Mouse (Mus musculus) CH12.LX (cell line): ENCODE measurements around the gene Oas1d. TPM values are rescaled to one million over a fixed set of nuclear protein-coding genes. Genes with fewer than 3 reads are reported as not detected.

ENCODE experiments used
- DNase-seq: peaks from one replicate; pipeline ENCODE4 v3.0.0-alpha.2; 2013; ENCODE audit errors: extremely low read depth
- H3K27ac ChIP-seq: 2 replicates; pipeline ENCODE4 v1.5.1; 2012; ENCODE audit warnings: low read depth, mild to moderate bottlenecking, control low read depth, moderate library complexity; ENCODE audit not compliant: insufficient read depth
- H3K27me3 ChIP-seq: replicated peaks from 2 replicates; pipeline ENCODE3; 2012; ENCODE audit warnings: inconsistent platforms
- H3K36me3 ChIP-seq, 2 experiments: replicated peaks in 1 of 2; 2 replicates each; pipeline versions ENCODE3 to v1.6.1; 2012; ENCODE audit warnings: inconsistent platforms in 1 of 2, low read length in 1 of 2, mild to moderate bottlenecking in 1 of 2, mixed read lengths in 1 of 2, moderate library complexity in 1 of 2; ENCODE audit not compliant: control insufficient read depth in 1 of 2, insufficient read depth in 1 of 2
- H3K4me1 ChIP-seq, 2 experiments: 2 replicates each; pipeline ENCODE4 v1.6.1; 2012; ENCODE audit warnings: inconsistent platforms in 1 of 2, moderate library complexity in 1 of 2; ENCODE audit not compliant: insufficient read depth in 2 of 2, control insufficient read depth in 1 of 2
- H3K4me2 ChIP-seq: 2 replicates; pipeline ENCODE4 v1.6.1; 2012; ENCODE audit warnings: low read depth, mild to moderate bottlenecking, control low read depth; ENCODE audit not compliant: poor library complexity, insufficient read depth, severe bottlenecking
- H3K4me3 ChIP-seq, 3 experiments: fragments of 150-350 bp in 1 of 3; sonication (generic) in 1 of 3; replicated peaks in 1 of 3; 2 replicates each; pipeline versions ENCODE3 to v1.5.1; 2011 to 2012; ENCODE audit warnings: low read depth in 2 of 3, low read length in 2 of 3, mild to moderate bottlenecking in 2 of 3, moderate library complexity in 2 of 3, control low read depth in 1 of 3, improper control_type of control experiment in 1 of 3, inconsistent platforms in 1 of 3, mixed read lengths in 1 of 3; ENCODE audit not compliant: poor library complexity in 1 of 3
- H3K79me2 ChIP-seq: replicated peaks from 2 replicates; pipeline ENCODE4 v1.6.1; 2012; ENCODE audit warnings: mild to moderate bottlenecking, moderate library complexity; ENCODE audit not compliant: control insufficient read depth, poor library complexity, insufficient read depth, severe bottlenecking; ENCODE audit errors: extremely low read depth
- H3K9ac ChIP-seq: 2 replicates; pipeline ENCODE4 v1.6.1; 2012; ENCODE audit warnings: low read depth, mild to moderate bottlenecking, control low read depth, moderate library complexity; ENCODE audit not compliant: insufficient read depth
- H3K9me3 ChIP-seq: replicated peaks from 2 replicates; pipeline ENCODE3; 2012; ENCODE audit warnings: low read length, inconsistent platforms, mixed read lengths
- CTCF ChIP-seq, 2 experiments: IDR thresholded peaks in 1 of 2; conservative IDR thresholded peaks in 1 of 2; 2 replicates each; pipeline ENCODE4 v1.5.1; 2011 to 2012; ENCODE audit warnings: low read depth in 2 of 2, low read length in 2 of 2, improper control_type of control experiment in 1 of 2, inconsistent platforms in 1 of 2, mild to moderate bottlenecking in 1 of 2, moderate library complexity in 1 of 2
- E2F4 ChIP-seq: IDR thresholded peaks from 2 replicates; pipeline ENCODE4 v1.6.1; 2011; ENCODE audit warnings: low read depth, low read length, improper control_type of control experiment; ENCODE audit not compliant: insufficient replicate concordance
- ELF1 ChIP-seq: IDR thresholded peaks from 2 replicates; pipeline ENCODE4 v1.6.1; 2014; ENCODE audit warnings: low read depth, mild to moderate bottlenecking, inconsistent platforms, low read length, improper control_type of control experiment
- EP300 ChIP-seq: IDR thresholded peaks from 2 replicates; pipeline ENCODE4 v1.6.1; 2011; ENCODE audit warnings: low read length, improper control_type of control experiment
- GABPA ChIP-seq: IDR thresholded peaks from 2 replicates; pipeline ENCODE4 v1.6.1; 2012; ENCODE audit warnings: low read depth, low read length, improper control_type of control experiment, inconsistent platforms; ENCODE audit not compliant: insufficient replicate concordance
- JUND ChIP-seq: conservative IDR thresholded peaks from 2 replicates; pipeline ENCODE4 v1.6.1; 2011; ENCODE audit warnings: low read depth, low read length, improper control_type of control experiment
- MAFK ChIP-seq: IDR thresholded peaks from 2 replicates; pipeline ENCODE4 v1.6.1; 2011; ENCODE audit warnings: low read length, improper control_type of control experiment; ENCODE audit not compliant: insufficient replicate concordance
- MAX ChIP-seq: IDR thresholded peaks from 2 replicates; pipeline ENCODE4 v1.6.1; 2011; ENCODE audit warnings: low read length, improper control_type of control experiment
- MXI1 ChIP-seq: IDR thresholded peaks from 2 replicates; pipeline ENCODE4 v1.6.1; 2011; ENCODE audit warnings: mild to moderate bottlenecking, low read depth, low read length, improper control_type of control experiment
- PAX5 ChIP-seq: IDR thresholded peaks from 2 replicates; pipeline ENCODE4 v1.6.1; 2012; ENCODE audit warnings: low read length, inconsistent platforms, mixed read lengths
- POLR2AphosphoS2 ChIP-seq: IDR thresholded peaks from 2 replicates; pipeline ENCODE4 v1.6.1; 2011; ENCODE audit warnings: low read depth, low read length, improper control_type of control experiment
- RAD21 ChIP-seq: IDR thresholded peaks from 2 replicates; pipeline ENCODE4 v1.6.1; 2011; ENCODE audit warnings: low read depth, mild to moderate bottlenecking, low read length, improper control_type of control experiment, moderate library complexity
- RCOR1 ChIP-seq: conservative IDR thresholded peaks from 2 replicates; pipeline ENCODE4 v1.6.1; 2012; ENCODE audit warnings: low read depth, mild to moderate bottlenecking, inconsistent platforms, low read length, improper control_type of control experiment
- SIN3A ChIP-seq: IDR thresholded peaks from 2 replicates; pipeline ENCODE4 v1.6.1; 2012; ENCODE audit warnings: low read length, improper control_type of control experiment, inconsistent platforms
- TBP ChIP-seq: conservative IDR thresholded peaks from 2 replicates; pipeline ENCODE4 v1.6.1; 2011; ENCODE audit warnings: low read depth, low read length, improper control_type of control experiment
- USF2 ChIP-seq: conservative IDR thresholded peaks from 2 replicates; pipeline ENCODE4 v1.6.1; 2011; ENCODE audit warnings: low read depth, low read length, improper control_type of control experiment
- ZC3H11A ChIP-seq: IDR thresholded peaks from 2 replicates; pipeline ENCODE4 v1.6.1; 2012; ENCODE audit warnings: low read depth, mild to moderate bottlenecking, inconsistent platforms, low read length, improper control_type of control experiment
- ZMIZ1 ChIP-seq: IDR thresholded peaks from 2 replicates; pipeline ENCODE4 v1.6.1; 2012; ENCODE audit warnings: low read depth, mild to moderate bottlenecking, inconsistent platforms, low read length, improper control_type of control experiment
- dilution Hi-C: fragments of 300-500 bp; cut with MboI; formaldehyde crosslinking; loops from 2 replicates; pipeline ENCODE4 v1.14.3; 2020; ENCODE audit warnings: low sequenced_read_pairs; ENCODE audit not compliant: extremely low pct_unique_long_range_greater_than_20kb, extremely low pct_ligation_motif_present
- in situ Hi-C: fragments of 300-500 bp; cut with MboI; formaldehyde crosslinking; loops from 3 replicates; pipeline ENCODE4 v1.14.3; 2019; ENCODE audit warnings: low sequenced_read_pairs, low pct_ligation_motif_present, low pct_unique_long_range_greater_than_20kb, mixed read lengths
- polyA plus RNA-seq: library from polyadenylated mRNA; unstranded; fragments of >175 nt; gene quantifications from 2 replicates; pipeline ENCODE4 v1.2.1, GENCODE M21; 2012; ENCODE audit warnings: low read depth; ENCODE audit not compliant: insufficient read length
- total RNA-seq, 2 experiments: library from RNA; depleted of rRNA; stranded (reverse); fragments of 300-350 nt in 1 of 2; fragments of >200 nt in 1 of 2; gene quantifications; 2 replicates each; pipeline ENCODE4 v1.2.3; 2012 to 2014

Gene Oas1d
- total and polyA plus RNA-seq, 3 experiments = not detected

DNA sequence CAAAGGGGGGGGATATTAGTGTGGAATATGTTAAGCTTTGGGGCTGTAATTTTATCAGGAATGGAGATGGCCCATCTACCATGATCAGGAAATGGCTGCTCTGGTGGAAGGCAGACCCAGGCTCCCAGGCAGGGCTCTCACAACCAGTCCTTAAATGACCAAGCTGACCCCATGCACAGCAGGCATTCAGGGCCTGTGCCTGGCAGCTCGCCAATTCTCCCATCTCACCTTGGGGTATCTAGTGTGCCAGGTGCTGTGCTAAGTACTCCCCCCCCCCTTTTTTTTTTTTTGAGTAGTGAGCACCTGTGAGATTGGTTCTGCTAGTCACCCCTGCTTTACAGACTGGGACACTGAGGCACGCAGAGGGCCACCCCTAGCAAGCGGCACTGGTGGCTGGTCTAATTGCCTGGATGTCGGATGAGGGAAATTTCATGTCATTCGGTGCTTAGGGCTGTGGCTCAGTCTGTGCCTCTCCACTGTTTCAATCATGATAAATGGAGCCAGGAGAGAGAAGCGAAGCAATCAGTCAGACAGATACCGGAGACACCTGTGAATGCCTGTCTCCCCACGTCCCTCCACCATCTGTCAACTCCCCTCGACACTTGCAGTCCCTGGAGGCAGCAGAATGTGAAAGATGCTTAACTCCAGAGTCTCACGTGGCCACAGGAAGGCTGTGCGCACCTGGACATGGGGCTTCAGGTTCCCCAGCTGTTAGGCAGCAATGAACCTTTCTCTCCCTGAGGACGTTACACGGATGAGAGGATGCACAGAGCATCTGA lies 53.2 kb downstream of the Oas1d start:
- no peak for TF ChIP-seq ZMIZ1
- TF ChIP-seq MAX = no peak
- TF ChIP-seq GABPA = no peak
- no peak for TF ChIP-seq TBP
- no peak for TF ChIP-seq MXI1
- no peak for TF ChIP-seq USF2
- TF ChIP-seq CTCF (conservative IDR thresholded peaks at IDR 0.05 in 1 of 2, IDR thresholded peaks at IDR 0.05 in 1 of 2; ENCODE audit: low read depth in 2 of 2, low read length in 2 of 2) = no peak
- no peak for TF ChIP-seq ZC3H11A
- no peak for TF ChIP-seq JUND
- TF ChIP-seq SIN3A = no peak
- no peak for TF ChIP-seq RAD21
- TF ChIP-seq RCOR1 = no peak
- no peak for TF ChIP-seq EP300
- no peak for TF ChIP-seq E2F4
- no peak for TF ChIP-seq PAX5
- no peak for TF ChIP-seq MAFK
- no peak for TF ChIP-seq POLR2AphosphoS2
- TF ChIP-seq ELF1 = no peak
- TF ChIP-seq, all 38 proteins: peak for 0
- Histone ChIP-seq H3K4me2 (no peak overlapping the region), H3K27ac (no peak overlapping the region), H3K36me3 (no peaks in the 10 kb centered on the region), H3K27me3 (peaks cover 93% of the 10 kb centered on the region), H3K4me3 (no peak overlapping the region), H3K4me1 (no peaks in the 10 kb centered on the region), H3K79me2 (no peaks in the 10 kb centered on the region), H3K9me3 (peaks cover 3% of the 10 kb centered on the region), H3K9ac (no peak overlapping the region)
- DNase-seq = no peak
- in situ Hi-C loops = no loop called here
- dilution Hi-C loops = no loop called here

DNA sequence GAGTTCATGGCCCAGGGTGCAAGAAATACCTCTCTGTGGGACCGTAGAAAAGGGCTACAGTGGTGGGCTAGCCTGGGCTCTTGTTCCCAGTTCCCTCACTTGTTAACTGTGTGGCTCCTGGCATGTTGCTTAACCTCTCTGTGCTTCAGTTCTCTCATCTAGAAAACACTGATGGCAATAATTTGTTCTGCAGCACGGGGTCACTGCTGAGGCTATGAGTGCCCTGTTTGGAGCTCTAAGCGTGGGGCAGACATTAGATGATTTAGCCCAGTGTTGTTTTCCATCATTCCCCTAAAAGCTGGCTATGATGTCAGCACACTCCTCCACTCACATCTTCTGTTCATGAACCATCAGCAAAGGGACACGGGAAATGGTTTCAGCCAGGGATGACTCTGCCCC lies 53.8 kb downstream of the Oas1d start:
- peaks cover 3% of the 10 kb centered on the region for H3K9me3 ChIP-seq
- DNase-seq = no peak
- H3K4me2 ChIP-seq = no peak overlapping the region
- peaks cover 93% of the 10 kb centered on the region for H3K27me3 ChIP-seq
- no peak overlapping the region for H3K27ac ChIP-seq
- H3K79me2 ChIP-seq = no peaks in the 10 kb centered on the region
- H3K4me1 ChIP-seq = no peaks in the 10 kb centered on the region
- no peak overlapping the region for H3K9ac ChIP-seq
- TF ChIP-seq CTCF (conservative IDR thresholded peaks at IDR 0.05 in 1 of 2, IDR thresholded peaks at IDR 0.05 in 1 of 2; ENCODE audit: low read depth in 2 of 2, low read length in 2 of 2) (0 out of 4 replicates have a peak, but pooled peaks of 1 of the 2 experiments have one; percentile 4), TBP (no peak)
- in situ Hi-C loops (no loop called here), dilution Hi-C loops (no loop called here)
- no peak overlapping the region for H3K4me3 ChIP-seq
- no peaks in the 10 kb centered on the region for H3K36me3 ChIP-seq
